Mouse (Mus musculus): ENCODE data around the gene Gm10203. TPM values are rescaled to one million over a fixed set of nuclear protein-coding genes. Genes with fewer than 3 reads are reported as not detected.
"Not testable (repeated sequence)": the region's sequence is repeated elsewhere in the genome, so short reads cannot be mapped to it uniquely, and the experiment has no call there.

Gene Gm10203
- polyA plus RNA-seq, 2 experiments from 2014 or later = not detected

GRCm38 (mm10) chr6:149135631-149136030, 5.7 kb downstream of the Gm10203 start:
- no peak for ATAC-seq

- ATAC-seq = no peak
Measured at GRCm38 (mm10) chr6:149137936-149138335, 8.0 kb downstream of the Gm10203 start.

GRCm38 (mm10) chr6:149139011-149139410, 9.0 kb downstream of the Gm10203 start:
- ATAC-seq = no peak

GRCm38 (mm10) chr6:149139471-149139870, 9.5 kb downstream of the Gm10203 start, which contains the start of gene Etfbkmt:
TSS of gene Etfbkmt (plus strand) at chr6:149139849.
- no peak for ATAC-seq

DNA sequence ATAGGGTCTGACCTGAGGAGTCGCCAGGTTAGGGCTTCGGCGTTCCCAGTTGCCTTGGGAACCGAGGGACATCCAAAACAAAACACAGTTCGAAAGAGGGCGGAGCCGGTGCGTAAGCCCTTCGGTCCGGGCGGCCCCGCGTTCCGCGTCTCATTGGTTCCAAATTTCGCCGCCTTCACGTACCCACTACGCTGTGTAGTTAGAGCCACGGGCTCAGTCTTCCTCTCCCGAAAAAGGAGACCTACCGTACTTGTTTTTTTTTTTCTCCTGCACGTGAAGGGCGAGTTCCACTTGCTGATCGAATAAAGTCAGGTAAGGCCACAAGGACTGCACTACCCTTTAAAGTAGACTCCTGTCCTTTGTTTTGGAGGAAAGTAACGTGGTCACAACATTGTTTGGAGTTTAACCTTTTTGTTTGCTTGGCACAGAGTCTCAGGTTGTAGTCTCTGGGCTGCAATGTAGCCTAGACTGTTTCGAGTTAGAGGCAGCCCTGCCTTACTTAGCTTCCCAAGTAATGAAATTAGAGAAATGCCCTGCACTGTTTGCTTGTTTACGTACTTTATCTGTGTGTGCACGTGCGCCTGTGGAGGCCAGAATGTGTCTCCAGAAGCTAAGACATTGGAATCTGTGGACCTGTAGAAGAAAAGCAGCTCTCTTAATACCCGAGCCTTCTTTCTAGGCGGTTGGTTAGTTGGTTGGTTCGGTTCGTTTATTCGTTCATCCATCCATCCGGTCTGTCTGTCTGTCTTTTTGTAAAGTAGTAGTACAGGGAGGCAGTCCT, 11.6 kb downstream of the Gm10203 start:
- peak; percentile 93 for ATAC-seq

DNA sequence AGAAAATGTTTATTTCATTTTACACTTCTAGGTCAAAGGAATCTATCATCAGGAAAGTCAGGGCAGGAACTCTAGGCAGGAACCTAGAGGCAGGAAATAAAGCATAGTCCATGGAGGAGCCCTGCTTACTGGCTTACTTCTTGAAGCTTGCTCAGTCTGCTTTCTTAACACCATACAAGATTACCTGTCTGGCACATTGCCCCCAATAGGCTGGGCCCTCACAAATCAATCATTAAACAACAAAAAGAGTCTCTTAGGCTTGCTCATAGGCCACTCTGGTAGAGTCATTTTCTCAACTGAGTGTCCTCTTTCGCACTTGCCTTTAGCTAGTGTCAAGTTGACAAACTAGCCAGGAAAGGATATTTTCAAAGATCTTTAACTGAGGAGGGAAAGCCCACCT, 15.2 kb downstream of the Gm10203 start:
- no peak for ATAC-seq

DNA sequence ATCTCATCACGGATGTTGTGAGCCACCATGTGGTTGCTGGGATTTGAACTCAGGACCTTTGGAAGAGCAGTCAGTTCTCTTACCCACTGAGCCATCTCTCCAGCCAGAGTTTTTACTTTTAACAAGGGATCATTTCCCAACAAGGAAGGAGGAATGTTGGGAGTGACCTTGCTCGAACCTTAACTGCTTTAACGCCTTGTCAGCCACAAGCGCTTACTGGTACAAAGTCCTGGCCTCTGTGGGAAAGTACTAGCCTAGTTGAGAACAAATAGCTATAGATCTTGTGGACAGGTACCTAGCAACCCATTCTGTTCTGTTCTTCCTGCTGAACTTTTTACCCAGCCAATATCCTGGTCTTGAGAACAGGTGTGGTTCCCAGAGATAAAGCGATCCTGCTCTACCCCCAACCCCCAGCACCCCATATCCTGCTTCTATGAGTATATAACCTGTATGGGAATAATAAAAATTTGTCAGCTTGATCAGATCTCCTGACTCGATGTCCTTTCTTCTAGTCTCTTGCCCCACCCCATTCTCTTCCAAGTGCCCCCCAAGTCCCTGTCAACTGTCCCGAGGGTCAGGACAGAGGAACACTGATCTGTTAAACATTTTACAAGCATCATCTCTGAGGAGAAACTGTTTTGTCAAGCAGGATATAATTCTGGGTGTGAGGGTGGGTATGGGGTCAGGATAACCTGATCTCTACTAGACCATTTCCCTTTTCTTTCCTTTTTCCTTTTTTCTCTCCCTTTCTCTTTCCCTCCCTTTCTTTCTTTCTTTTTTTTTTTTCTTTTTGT, 18.7 kb downstream of the Gm10203 start:
- ATAC-seq = no peak

- ATAC-seq = no peak
Measured at GRCm38 (mm10) chr6:149152119-149152518, 22.1 kb downstream of the Gm10203 start.

DNA sequence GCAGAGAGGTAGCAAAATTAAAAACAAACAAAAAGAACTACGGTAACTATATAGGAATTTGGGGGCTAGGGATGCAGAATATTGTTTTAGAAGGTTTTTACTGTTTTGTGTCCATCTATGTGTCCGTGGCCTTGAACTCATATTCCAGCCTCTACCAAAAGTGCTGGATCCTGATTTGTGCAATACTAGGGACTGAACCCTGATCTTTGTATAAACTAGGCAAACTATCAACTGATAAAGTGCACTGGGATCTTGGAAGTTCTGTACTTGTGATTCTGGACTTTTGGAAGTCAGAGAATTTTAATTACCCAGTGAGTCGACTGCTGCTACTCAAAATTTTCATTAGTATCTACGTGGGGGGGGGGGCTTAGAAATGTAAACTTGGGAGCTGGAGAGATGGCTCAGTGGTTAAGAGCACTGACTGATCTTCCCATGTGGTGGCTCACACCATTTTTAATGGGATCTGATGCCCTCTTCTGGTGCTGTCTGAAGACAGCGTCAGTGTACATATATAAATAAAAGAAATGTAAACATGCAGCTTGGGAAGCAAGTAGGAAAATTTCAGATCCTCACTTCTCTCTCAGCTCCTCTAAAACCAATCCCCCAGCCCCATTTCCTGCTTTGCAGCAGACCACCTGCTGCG, 23.6 kb downstream of the Gm10203 start:
- ATAC-seq = no peak

- no peak for ATAC-seq
Measured at GRCm38 (mm10) chr6:149154116-149155030, 24.4 kb downstream of the Gm10203 start.

GRCm38 (mm10) chr6:149155031-149155841, 25.3 kb downstream of the Gm10203 start:
- ATAC-seq = no peak

DNA sequence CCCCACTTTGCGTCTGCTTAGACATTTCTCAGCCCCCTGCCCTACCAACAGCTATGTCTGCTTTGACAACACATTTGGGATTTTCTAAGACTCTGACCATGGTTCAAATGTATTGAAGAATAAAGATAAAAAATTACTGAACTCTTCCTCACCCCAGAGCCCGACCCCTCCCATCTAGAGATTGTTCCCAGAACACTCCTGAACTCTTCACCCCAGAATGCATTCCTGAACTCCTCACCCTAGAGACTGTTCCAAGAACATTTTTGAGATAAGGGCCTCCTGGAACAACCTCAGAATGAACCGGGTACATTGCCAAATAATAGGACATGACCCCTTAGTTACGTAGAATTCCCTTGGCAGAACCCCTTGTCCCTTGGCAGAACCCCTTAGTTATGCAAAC, 37.1 kb downstream of the Gm10203 start:
- ATAC-seq = not testable (repeated sequence)

DNA sequence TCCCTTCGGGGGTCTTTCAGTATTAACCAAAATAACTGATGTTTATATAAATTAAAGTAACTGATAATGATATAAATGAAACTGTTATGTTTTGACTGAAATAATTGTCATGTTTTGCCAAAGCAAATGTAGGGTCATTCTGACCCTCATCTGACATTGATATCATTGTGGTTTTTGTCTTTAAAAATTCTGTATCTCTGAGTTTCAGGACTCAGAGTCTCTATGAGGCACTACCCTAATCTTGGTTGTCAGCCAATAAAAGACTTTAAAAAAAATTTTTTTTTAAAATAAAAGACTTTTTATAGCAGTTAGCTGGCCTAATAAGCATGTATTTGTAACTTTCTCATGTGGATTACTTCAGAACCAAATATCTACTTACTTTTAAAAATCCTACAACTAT, 37.7 kb downstream of the Gm10203 start:
- no peak for ATAC-seq

DNA sequence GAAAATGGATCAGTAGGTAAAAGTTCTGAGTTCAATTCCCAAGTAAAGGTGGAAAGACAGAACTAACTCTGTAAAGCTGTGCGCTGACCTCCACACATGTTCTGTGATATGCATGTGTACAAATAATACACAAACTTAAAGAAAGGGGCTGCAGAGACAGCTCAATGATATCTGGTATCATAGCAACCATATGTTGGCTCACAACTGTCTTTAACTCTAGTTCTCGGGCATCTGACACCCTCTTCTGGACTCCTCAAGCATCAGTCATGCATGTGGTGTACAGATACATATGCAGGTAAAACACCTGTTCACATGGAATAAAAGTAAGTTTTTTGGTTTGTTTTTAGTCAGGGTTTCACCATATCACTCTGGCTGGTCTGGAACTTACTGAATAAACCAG, 38.5 kb downstream of the Gm10203 start:
- ATAC-seq = no peak

DNA sequence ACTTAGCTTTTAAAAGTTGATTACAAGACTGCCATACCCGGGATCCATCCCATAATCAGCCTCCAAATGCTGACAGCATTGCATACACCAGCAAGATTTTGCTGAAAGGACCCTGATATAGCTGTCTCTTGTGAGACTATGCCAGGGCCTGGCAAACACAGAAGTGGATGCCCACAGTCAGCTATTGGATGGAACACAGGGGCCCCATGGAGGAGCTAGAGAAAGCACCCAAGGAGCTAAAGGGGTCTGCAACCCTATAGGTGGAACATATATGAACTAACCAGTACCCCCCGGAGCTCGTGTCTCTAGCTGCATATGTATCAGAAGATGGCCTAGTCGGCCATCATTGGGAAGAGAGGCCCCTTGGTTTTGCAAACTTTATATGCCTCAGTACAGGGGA, 40.0 kb downstream of the Gm10203 start:
- not testable (repeated sequence) for ATAC-seq

DNA sequence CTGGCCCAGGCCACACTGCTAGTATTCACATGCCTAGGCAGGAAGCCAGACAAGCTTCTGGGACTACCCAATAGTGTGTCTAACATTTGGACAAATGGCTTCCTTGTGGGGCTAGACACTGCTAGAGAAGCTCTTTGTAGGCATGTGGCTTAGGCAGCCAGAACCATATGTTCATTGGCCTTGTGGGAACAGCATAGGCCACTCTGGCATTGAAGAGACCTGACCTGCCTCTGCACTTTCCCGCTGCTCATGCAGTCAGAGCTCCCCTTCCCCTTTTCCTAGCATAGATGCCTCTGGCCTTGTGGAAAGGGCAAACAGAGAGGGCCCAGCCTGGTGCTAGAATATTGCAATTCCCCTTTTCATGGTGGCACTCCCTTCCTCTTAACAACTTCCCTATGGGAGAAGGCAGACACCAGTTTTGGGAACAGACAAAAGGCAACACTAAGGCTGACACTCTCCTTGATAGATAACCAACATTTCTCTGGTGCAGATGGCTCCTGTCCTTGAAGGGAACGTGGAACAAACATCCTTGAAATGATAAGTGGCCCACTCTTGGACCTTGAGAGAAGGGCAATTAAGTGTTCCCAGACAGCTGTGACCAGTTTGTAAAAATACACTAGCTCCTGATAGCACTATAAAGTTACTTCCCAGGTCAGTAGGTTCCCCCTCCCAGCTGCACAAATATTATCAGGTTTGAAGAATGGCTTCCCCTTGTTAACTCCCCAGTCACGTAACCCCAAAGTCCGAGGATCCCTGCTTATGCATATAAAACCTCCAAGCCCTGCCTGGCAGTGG, 44.1 kb downstream of the Gm10203 start:
- no peak for ATAC-seq

GRCm38 (mm10) chr6:149174932-149175570, 45.1 kb downstream of the Gm10203 start:
- ATAC-seq = no peak

DNA sequence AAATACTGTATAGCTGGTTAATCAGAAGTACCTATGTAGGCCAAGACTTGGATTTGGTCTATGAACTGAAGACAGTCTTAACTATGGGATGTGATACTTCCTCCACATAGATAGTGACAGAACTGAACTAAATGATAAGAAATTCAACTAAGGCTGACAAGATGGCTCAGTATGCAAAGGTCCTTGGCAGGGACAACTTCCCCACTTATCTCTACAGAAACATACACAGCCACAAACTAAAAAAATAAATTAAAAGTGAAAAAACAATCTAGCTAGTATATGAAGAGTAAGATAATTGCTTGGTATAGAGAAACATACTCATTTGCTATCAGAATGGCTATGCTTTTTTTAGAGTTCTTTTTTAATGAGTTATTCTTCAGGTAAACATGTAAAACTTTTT, 49.1 kb downstream of the Gm10203 start:
- no peak for ATAC-seq
